In genomic region chr9:44986976-44987375, GRCm38 (mm10) we compare ENCODE assay signal across 17 mouse cellular contexts. TPM values are rescaled to one million over a fixed set of nuclear protein-coding genes. Genes with fewer than 3 reads are reported as not detected.
DNase-seq lines count a peak whose midpoint lies in the region; ATAC-seq and TF ChIP-seq lines count a peak whose summit lies in the region.
"Had no signal": no experiment of that assay in that cellular context is flagged by ENCODE, and none has a peak within 500 bp of the region (broad histone marks: within the 10 kb centered on the region; RNA-seq: fewer than 3 reads in every experiment).

No protein-coding gene starts in this region.

- no peaks in the 10 kb centered on the region for H3K27me3 ChIP-seq in liver, postnatal 0 days (ENCODE audit: insufficient read depth, low read length)
- H3K27me3 ChIP-seq: forebrain, embryonic 13.5 days; limb, embryonic 13.5 days had no signal

- peak; percentile 50 for DNase-seq in thymus, postnatal 0 days (ENCODE audit: low spot score)
- no peak for DNase-seq in thymus, postnatal 10 days (ENCODE audit: low spot score in 2 of 2)
- no peak for DNase-seq in liver, postnatal 0 days
- DNase-seq in thymus, postnatal 36 days: peak; percentile 32 to 45
- DNase-seq in kidney, postnatal 14 days: no peak
- no peak for DNase-seq in urinary bladder, postnatal 4 days (ENCODE audit: low spot score in 2 of 2)
- DNase-seq in adipocyte (ENCODE audit: low spot score): no peak
- DNase-seq: cerebellum, postnatal 25 days; gastrocnemius, postnatal 10 days had no signal

- H3K4me2 ChIP-seq in liver, postnatal 0 days (ENCODE audit: low read depth, low read length): peak overlapping the region; percentile 62; the same call in 1 of the 2 replicates
- H3K4me2 ChIP-seq: forebrain, embryonic 13.5 days; hindbrain, embryonic 14.5 days had no signal

- H3K4me3 ChIP-seq in bone marrow, adult 2 months (replicated peaks; ENCODE audit: control insufficient read depth, low read depth, low read length): no peak overlapping the region
- no peak overlapping the region for H3K4me3 ChIP-seq in liver, postnatal 0 days (ENCODE audit: low read depth, low read length)
- H3K4me3 ChIP-seq: forebrain, embryonic 13.5 days; limb, embryonic 13.5 days had no signal

- TF ChIP-seq POLR2A in bone marrow, adult 2 months (IDR thresholded peaks at IDR 0.05; ENCODE audit: borderline replicate concordance, control insufficient read depth, low read depth, low read length): no peak

- no peak for ATAC-seq in liver, postnatal 0 days
- ATAC-seq: forebrain, embryonic 13.5 days; midbrain, embryonic 16.5 days had no signal

- H3K27ac ChIP-seq in bone marrow, adult 2 months (ENCODE audit: control insufficient read depth, insufficient read depth, low read depth, low read length, poor library complexity): peak overlapping the region; percentile 73
- H3K27ac ChIP-seq in liver, postnatal 0 days (ENCODE audit: low read depth): peak overlapping the region; percentile 80
- H3K27ac ChIP-seq: forebrain, embryonic 13.5 days; hindbrain, embryonic 14.5 days had no signal

- no peaks in the 10 kb centered on the region for H3K9me3 ChIP-seq in liver, postnatal 0 days (ENCODE audit: low read length)
- H3K9me3 ChIP-seq: forebrain, embryonic 13.5 days; limb, embryonic 13.5 days had no signal

- H3K36me3 ChIP-seq in liver, postnatal 0 days (replicated peaks; ENCODE audit: insufficient read depth, low read length): no peaks in the 10 kb centered on the region
- H3K36me3 ChIP-seq: limb, embryonic 13.5 days had no signal

- TF ChIP-seq CTCF in bone marrow, adult 2 months (IDR thresholded peaks at IDR 0.05; ENCODE audit: control insufficient read depth, insufficient read depth, low read length): no peak
- no peak for TF ChIP-seq CTCF in liver, postnatal 0 days (IDR thresholded peaks at IDR 0.05; ENCODE audit: low read depth)

- peaks cover 3% of the 10 kb centered on the region for H3K4me1 ChIP-seq in bone marrow, adult 2 months (ENCODE audit: control insufficient read depth, insufficient read depth, low read length)
- 0 out of 2 replicates have a peak, but pooled peaks cover 3% of the 10 kb centered on the region for H3K4me1 ChIP-seq in liver, postnatal 0 days (ENCODE audit: insufficient read depth)
- H3K4me1 ChIP-seq: forebrain, embryonic 13.5 days; limb, embryonic 13.5 days had no signal

- no peak for TF ChIP-seq EP300 in liver, postnatal 0 days (IDR thresholded peaks at IDR 0.05; ENCODE audit: low read depth)

- 10% methylated on average over 5 of the region's 5 CpGs for WGBS in bone marrow, adult 2 months
- 40% methylated on average over 5 of the region's 5 CpGs for WGBS in liver, postnatal 0 days (ENCODE audit: insufficient replicate concordance)

- H3K9ac ChIP-seq in liver, postnatal 0 days (replicated peaks): no peak overlapping the region
- H3K9ac ChIP-seq: forebrain, embryonic 13.5 days; hindbrain, embryonic 14.5 days; limb, embryonic 13.5 days had no signal

RNA-seq across cellular contexts. Expression of gene Cd3d, which starts 5.4 kb away (rescaled TPM):
- 485 and 511 TPM in 2 replicates for polyA plus RNA-seq in thymus, postnatal 0 days (2015; fragmentation: Nextera tagmentation; extraction: Ambion mirVana)
- polyA plus RNA-seq in bone marrow, adult 2 months (2011; ENCODE audit: insufficient read depth, insufficient read length, low replicate concordance, missing spikeins): 8.8 and 17.2 TPM in 2 replicates
- 0.17 and 0.46 TPM in 2 replicates for polyA plus RNA-seq in liver, postnatal 0 days (2015; fragmentation: Nextera tagmentation; extraction: Ambion mirVana)
- polyA plus RNA-seq: embryonic facial prominence, embryonic 14.5 days; forebrain, embryonic 13.5 days; heart, embryonic 14.5 days; hindbrain, embryonic 14.5 days; limb, embryonic 13.5 days; midbrain, embryonic 16.5 days; neural tube, embryonic 14.5 days had no signal

RNA-seq across cellular contexts. Expression of gene Cd3g, which starts 6.7 kb away (rescaled TPM):
- polyA plus RNA-seq in thymus, postnatal 0 days (2015; fragmentation: Nextera tagmentation; extraction: Ambion mirVana): 973 and 1,015 TPM in 2 replicates
- polyA plus RNA-seq in bone marrow, adult 2 months (2011; ENCODE audit: insufficient read depth, insufficient read length, low replicate concordance, missing spikeins): 5.4 and 7.0 TPM in 2 replicates
- polyA plus RNA-seq in liver, postnatal 0 days (2015; fragmentation: Nextera tagmentation; extraction: Ambion mirVana): 1.8 and 2.2 TPM in 2 replicates
- polyA plus RNA-seq: forebrain, embryonic 13.5 days; hindbrain, embryonic 14.5 days; midbrain, embryonic 16.5 days; neural tube, embryonic 14.5 days had no signal

RNA-seq across cellular contexts. Expression of gene Ube4a, which starts 21.6 kb away (rescaled TPM):
- 18.6 and 19.5 TPM in 2 replicates for polyA plus RNA-seq in thymus, postnatal 0 days (2015; fragmentation: Nextera tagmentation; extraction: Ambion mirVana)
- polyA plus RNA-seq in bone marrow, adult 2 months (2011; ENCODE audit: insufficient read depth, insufficient read length, low replicate concordance, missing spikeins): 11.1 and 18.8 TPM in 2 replicates
- polyA plus RNA-seq in liver, postnatal 0 days (2015; fragmentation: Nextera tagmentation; extraction: Ambion mirVana): 7.5 and 7.9 TPM in 2 replicates

RNA-seq across cellular contexts. Expression of gene Cd3e, which starts 22.5 kb away (rescaled TPM):
- polyA plus RNA-seq in thymus, postnatal 0 days (2015; fragmentation: Nextera tagmentation; extraction: Ambion mirVana): 511 and 576 TPM in 2 replicates
- polyA plus RNA-seq in bone marrow, adult 2 months (2011; ENCODE audit: insufficient read depth, insufficient read length, low replicate concordance, missing spikeins): 1.8 and 4.8 TPM in 2 replicates
- polyA plus RNA-seq in liver, postnatal 0 days (2015; fragmentation: Nextera tagmentation; extraction: Ambion mirVana): not detected in 2 replicates
- polyA plus RNA-seq: forebrain, embryonic 13.5 days; heart, embryonic 14.5 days; limb, embryonic 13.5 days; midbrain, embryonic 16.5 days had no signal

RNA-seq across cellular contexts. Expression of gene Mpzl2, which starts 52.6 kb away (rescaled TPM):
- polyA plus RNA-seq in thymus, postnatal 0 days (2015; fragmentation: Nextera tagmentation; extraction: Ambion mirVana): 5.9 and 7.4 TPM in 2 replicates
- polyA plus RNA-seq in bone marrow, adult 2 months (2011; ENCODE audit: insufficient read depth, insufficient read length, low replicate concordance, missing spikeins): 2.2 TPM in 1 of 2 replicates, not detected in the other
- polyA plus RNA-seq in liver, postnatal 0 days (2015; fragmentation: Nextera tagmentation; extraction: Ambion mirVana): 13.7 and 15.7 TPM in 2 replicates
- polyA plus RNA-seq: forebrain, embryonic 13.5 days; neural tube, embryonic 14.5 days had no signal

Comparison
In these comparisons a context has a peak if more than half of its experiments do, and no peak if none do; other contexts are left out.
1. DNase-seq: peak in thymus, postnatal 0 days (single experiment) and thymus, postnatal 36 days (2 of 2); none in thymus, postnatal 10 days (0 of 2), liver, postnatal 0 days (single experiment), kidney, postnatal 14 days (single experiment), urinary bladder, postnatal 4 days (0 of 2) and adipocyte (single experiment).
2. RNA of gene Cd3d, which starts 5.4 kb away (polyA plus RNA-seq): 485 to 511 TPM in thymus, postnatal 0 days; 8.8 to 17.2 TPM in bone marrow, adult 2 months and 0.17 to 0.46 TPM in liver, postnatal 0 days; every median in the first group is over 10 times any median in the second.
3. RNA of gene Cd3g, which starts 6.7 kb away (polyA plus RNA-seq): 973 to 1,015 TPM in thymus, postnatal 0 days; 5.4 to 7.0 TPM in bone marrow, adult 2 months and 1.8 to 2.2 TPM in liver, postnatal 0 days; every median in the first group is over 100 times any median in the second.